Mouse (Mus musculus): Measurements from ENCODE around the gene Slc16a5.

GRCm38 (mm10) chr11:115421328-115421727, 40.9 kb upstream of the Slc16a5 start:
- TF ChIP-seq E2F4 (IDR thresholded peaks at IDR 0.05; ENCODE audit: insufficient read depth) (no peak), TCF12 (IDR thresholded peaks at IDR 0.05; ENCODE audit: insufficient read depth, poor library complexity, severe bottlenecking) (no peak), MYOG (IDR thresholded peaks at IDR 0.05; ENCODE audit: control insufficient read depth in 1 of 3, insufficient read depth in 1 of 3, insufficient read length in 2 of 3, low read depth in 2 of 3) (no peak)

Measured in myocyte (in vitro differentiated cells).